Mouse (Mus musculus): ENCODE results near the gene Mtmr14. TPM values are rescaled to one million over a fixed set of nuclear protein-coding genes. Genes with fewer than 3 reads are reported as not detected.

Mtmr14 gene
- total and polyA plus RNA-seq, 3 experiments: 63.9 to 88.0 (median 81.0) TPM

DNA sequence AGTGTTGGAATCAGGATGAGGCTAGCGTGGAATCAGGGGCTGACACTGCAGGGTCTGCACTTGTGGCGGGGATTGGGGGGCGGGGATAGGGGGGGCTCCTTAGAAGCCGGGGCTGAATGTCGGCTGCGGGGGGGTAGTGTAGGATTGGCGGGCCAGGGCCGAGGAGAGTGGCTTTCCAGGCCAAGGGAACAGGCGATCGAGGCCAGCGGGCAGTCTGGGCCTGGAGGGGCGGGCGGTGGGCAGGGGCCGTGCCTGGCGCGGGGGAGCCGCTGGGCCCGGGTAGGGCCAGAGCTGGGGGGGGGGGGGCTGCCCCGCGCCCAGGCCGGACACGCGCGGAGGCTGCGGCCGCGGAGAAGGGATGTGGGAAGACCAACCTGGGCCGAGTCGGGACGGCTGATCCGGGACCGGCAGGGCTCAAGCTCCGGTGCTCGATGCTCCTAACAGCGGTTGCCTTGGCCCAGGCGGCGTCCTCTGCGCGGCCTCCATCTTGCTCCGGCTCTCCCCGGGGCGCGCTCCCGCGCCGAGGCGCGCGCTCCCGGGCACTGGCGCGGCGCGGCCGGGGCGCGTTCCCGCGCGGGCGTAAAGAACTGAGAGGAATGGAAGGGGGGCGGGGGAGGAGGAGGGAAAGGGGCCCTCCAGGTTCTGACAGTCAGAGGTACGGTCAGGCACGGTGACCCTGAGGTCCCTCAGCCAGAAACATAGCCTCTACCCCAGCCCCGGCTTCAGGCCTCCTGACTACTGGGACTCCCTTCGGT is 42.6 kb upstream of the Mtmr14 start, which contains the start of gene Lhfpl4:
Lhfpl4 (minus strand) TSS at position 544 of the 755 bp plus-strand sequence.
- dilution Hi-C loops (cut with MboI; ENCODE audit: extremely low pct_ligation_motif_present, extremely low pct_unique_long_range_greater_than_20kb, low sequenced_read_pairs) (no loop called here), in situ Hi-C loops (cut with MboI; ENCODE audit: low pct_ligation_motif_present, low pct_unique_long_range_greater_than_20kb, low sequenced_read_pairs) (no loop called here)
- Histone ChIP-seq H3K4me1 (ENCODE audit: control insufficient read depth in 1 of 2, insufficient read depth in 2 of 2) (peaks cover 0 to 9% of the 10 kb centered on the region in 2 experiments; a peak in 2 of 4 replicates), H3K27ac (ENCODE audit: insufficient read depth, low read depth) (no peak within 1 kb of the TSS), H3K9ac (ENCODE audit: insufficient read depth, low read depth) (peak within 1 kb of the TSS; percentile 72), H3K9me3 (replicated peaks; ENCODE audit: low read length) (no peaks in the 10 kb centered on the region), H3K27me3 (replicated peaks) (peaks cover 3% of the 10 kb centered on the region), H3K79me2 (replicated peaks; ENCODE audit: control insufficient read depth, extremely low read depth, insufficient read depth, poor library complexity, severe bottlenecking) (no peaks in the 10 kb centered on the region), H3K4me2 (ENCODE audit: insufficient read depth, low read depth, poor library complexity, severe bottlenecking) (peak within 1 kb of the TSS; percentile 19; the same call in 1 of the 2 replicates), H3K4me3 (replicated peaks in 1 of 3; ENCODE audit: low read depth in 2 of 3, low read length in 2 of 3, poor library complexity in 1 of 3) (peak within 1 kb of the TSS; percentile 41 to 76 (median 60)), H3K36me3 (replicated peaks in 1 of 2; ENCODE audit: control insufficient read depth in 1 of 2, insufficient read depth in 1 of 2, low read length in 1 of 2) (peaks cover 0 to 12% of the 10 kb centered on the region in 2 experiments)
- TF ChIP-seq MEF2A (IDR thresholded peaks at IDR 0.05; ENCODE audit: borderline replicate concordance, low read depth, low read length) (no peak), POLR2A (IDR thresholded peaks at IDR 0.05; ENCODE audit: low read depth, low read length) (peak; percentile 48; the same call in 1 of the 2 replicates), TCF12 (IDR thresholded peaks at IDR 0.05; ENCODE audit: low read depth, low read length) (peak; percentile 43; the same call in 1 of the 2 replicates), CHD2 (IDR thresholded peaks at IDR 0.05; ENCODE audit: low read length) (no peak)
- DNase-seq (ENCODE audit: extremely low read depth): peak; percentile 15

- Histone ChIP-seq H3K27ac (ENCODE audit: insufficient read depth, low read depth) (no peak overlapping the region), H3K4me3 (replicated peaks in 1 of 3; ENCODE audit: low read depth in 2 of 3, low read length in 2 of 3, poor library complexity in 1 of 3) (peak overlapping the region; percentile 28 to 76 (median 60))
- TF ChIP-seq ZC3H11A (IDR thresholded peaks at IDR 0.05; ENCODE audit: low read depth, low read length) (no peak), SIN3A (IDR thresholded peaks at IDR 0.05; ENCODE audit: low read length) (no peak), EP300 (IDR thresholded peaks at IDR 0.05; ENCODE audit: low read length) (no peak), E2F4 (IDR thresholded peaks at IDR 0.05; ENCODE audit: insufficient replicate concordance, low read depth, low read length) (no peak), CTCF (conservative IDR thresholded peaks at IDR 0.05 in 1 of 2, IDR thresholded peaks at IDR 0.05 in 1 of 2; ENCODE audit: low read depth in 2 of 2, low read length in 2 of 2) (no peak), PAX5 (IDR thresholded peaks at IDR 0.05; ENCODE audit: low read length) (no peak), RAD21 (IDR thresholded peaks at IDR 0.05; ENCODE audit: low read depth, low read length) (no peak), POLR2A (IDR thresholded peaks at IDR 0.05; ENCODE audit: low read depth, low read length) (no peak), RCOR1 (conservative IDR thresholded peaks at IDR 0.05; ENCODE audit: low read depth, low read length) (no peak)
Measured at GRCm38 (mm10) chr6:113195596-113195992, 42.0 kb upstream of the Mtmr14 start.

DNA sequence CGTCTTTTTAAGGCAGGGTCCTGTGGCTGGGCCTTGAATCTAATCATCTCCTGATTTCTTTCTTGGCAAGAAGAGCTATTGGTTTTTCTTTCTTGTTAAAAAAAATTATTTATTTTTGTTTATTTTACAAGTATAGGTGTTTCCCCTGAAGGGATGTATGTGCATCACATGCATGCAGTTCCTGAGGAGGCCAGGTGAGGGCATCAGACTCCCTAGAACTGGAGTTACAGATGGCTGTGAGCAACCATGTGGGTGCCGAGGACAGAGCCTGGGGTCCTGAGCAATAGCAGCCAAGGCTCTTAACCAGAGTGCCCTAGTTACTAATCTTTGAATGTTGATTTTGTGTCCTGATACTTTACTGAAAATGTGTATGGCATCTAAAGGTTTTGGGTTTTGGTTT is 21.4 kb upstream of the Mtmr14 start:
- no peak overlapping the region for H3K27ac ChIP-seq (ENCODE audit: insufficient read depth, low read depth)
- H3K4me3 ChIP-seq (replicated peaks in 1 of 3; ENCODE audit: low read depth in 2 of 3, low read length in 2 of 3, poor library complexity in 1 of 3): no peak overlapping the region
- no peaks in the 10 kb centered on the region for H3K36me3 ChIP-seq (replicated peaks in 1 of 2; ENCODE audit: control insufficient read depth in 1 of 2, insufficient read depth in 1 of 2, low read length in 1 of 2)
- H3K27me3 ChIP-seq (replicated peaks): no peaks in the 10 kb centered on the region
- in situ Hi-C loops (cut with MboI; ENCODE audit: low pct_ligation_motif_present, low pct_unique_long_range_greater_than_20kb, low sequenced_read_pairs): no loop called here
- dilution Hi-C loops (cut with MboI; ENCODE audit: extremely low pct_ligation_motif_present, extremely low pct_unique_long_range_greater_than_20kb, low sequenced_read_pairs): no loop called here
- TF ChIP-seq MAFK (IDR thresholded peaks at IDR 0.05; ENCODE audit: insufficient replicate concordance, low read length) (no peak), JUND (conservative IDR thresholded peaks at IDR 0.05; ENCODE audit: low read depth, low read length) (no peak), NRF1 (IDR thresholded peaks at IDR 0.05; ENCODE audit: low read depth, low read length) (no peak), POLR2AphosphoS2 (IDR thresholded peaks at IDR 0.05; ENCODE audit: low read depth, low read length) (no peak), HCFC1 (IDR thresholded peaks at IDR 0.05; ENCODE audit: low read depth, low read length) (no peak), CTCF (conservative IDR thresholded peaks at IDR 0.05 in 1 of 2, IDR thresholded peaks at IDR 0.05 in 1 of 2; ENCODE audit: low read depth in 2 of 2, low read length in 2 of 2) (peak in 1 of 2 experiments; percentile 36; a peak in 3 of 4 replicates), UBTF (IDR thresholded peaks at IDR 0.05; ENCODE audit: low read depth, low read length) (no peak), RAD21 (IDR thresholded peaks at IDR 0.05; ENCODE audit: low read depth, low read length) (peak; percentile 24), MEF2A (IDR thresholded peaks at IDR 0.05; ENCODE audit: borderline replicate concordance, low read depth, low read length) (no peak), MYC (IDR thresholded peaks at IDR 0.05; ENCODE audit: low read depth, low read length) (no peak)
- H3K9me3 ChIP-seq (replicated peaks; ENCODE audit: low read length): peaks cover 5% of the 10 kb centered on the region
- DNase-seq (ENCODE audit: extremely low read depth): no peak
- H3K4me2 ChIP-seq (ENCODE audit: insufficient read depth, low read depth, poor library complexity, severe bottlenecking): no peak overlapping the region
- no peaks in the 10 kb centered on the region for H3K79me2 ChIP-seq (replicated peaks; ENCODE audit: control insufficient read depth, extremely low read depth, insufficient read depth, poor library complexity, severe bottlenecking)
- H3K9ac ChIP-seq (ENCODE audit: insufficient read depth, low read depth): no peak overlapping the region
- no peaks in the 10 kb centered on the region for H3K4me1 ChIP-seq (ENCODE audit: control insufficient read depth in 1 of 2, insufficient read depth in 2 of 2)

More at GRCm38 (mm10) chr6:113195596-113195992, 42.0 kb upstream of the Mtmr14 start:
- Histone ChIP-seq H3K36me3 (replicated peaks in 1 of 2; ENCODE audit: control insufficient read depth in 1 of 2, insufficient read depth in 1 of 2, low read length in 1 of 2) (peaks cover 0 to 12% of the 10 kb centered on the region in 2 experiments), H3K9ac (ENCODE audit: insufficient read depth, low read depth) (no peak overlapping the region), H3K4me1 (ENCODE audit: control insufficient read depth in 1 of 2, insufficient read depth in 2 of 2) (peaks cover 0 to 6% of the 10 kb centered on the region in 2 experiments; a peak in 1 of 4 replicates), H3K27me3 (replicated peaks) (peaks cover 3% of the 10 kb centered on the region), H3K9me3 (replicated peaks; ENCODE audit: low read length) (no peaks in the 10 kb centered on the region), H3K4me2 (ENCODE audit: insufficient read depth, low read depth, poor library complexity, severe bottlenecking) (peak overlapping the region; percentile 19; the same call in 1 of the 2 replicates), H3K79me2 (replicated peaks; ENCODE audit: control insufficient read depth, extremely low read depth, insufficient read depth, poor library complexity, severe bottlenecking) (no peaks in the 10 kb centered on the region)
- dilution Hi-C loops (cut with MboI; ENCODE audit: extremely low pct_ligation_motif_present, extremely low pct_unique_long_range_greater_than_20kb, low sequenced_read_pairs): no loop called here
- DNase-seq (ENCODE audit: extremely low read depth): no peak
- in situ Hi-C loops (cut with MboI; ENCODE audit: low pct_ligation_motif_present, low pct_unique_long_range_greater_than_20kb, low sequenced_read_pairs): no loop called here
